ENCODE assay signal across 8 mouse cellular contexts in the genomic region with DNA sequence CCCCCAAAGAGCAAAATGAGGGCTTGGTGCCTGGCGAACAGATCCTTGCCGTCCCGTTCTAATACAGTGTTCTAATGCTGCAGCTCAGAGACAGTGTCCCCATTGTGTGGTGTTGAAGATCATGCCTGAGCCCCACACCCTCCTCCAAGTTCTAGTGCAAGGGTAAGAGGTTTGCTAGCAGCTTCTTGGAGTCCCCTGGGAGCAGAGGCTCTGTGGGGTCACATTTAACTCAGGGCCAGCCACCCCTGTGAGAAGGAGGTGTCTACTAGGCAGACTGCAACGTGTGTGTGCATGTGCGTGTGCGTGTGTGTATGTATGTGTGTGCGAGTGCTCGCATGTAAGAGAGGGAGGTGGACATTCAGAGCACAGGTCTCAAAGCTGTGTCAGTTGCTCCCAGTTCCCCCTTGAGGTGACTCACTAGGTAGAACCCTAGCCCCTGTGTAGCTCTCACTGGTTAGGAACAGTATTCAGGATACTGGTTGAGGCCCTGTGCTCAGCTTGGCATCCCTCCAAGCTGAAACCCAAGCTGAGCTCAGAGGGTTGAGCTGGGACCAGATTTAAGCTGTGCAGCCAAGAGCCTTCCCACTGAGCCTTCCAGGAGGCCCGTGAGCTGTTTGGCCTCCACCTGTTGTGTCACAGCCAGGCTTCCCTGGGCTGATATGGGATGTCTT. TPM values are rescaled to one million over a fixed set of nuclear protein-coding genes. Genes with fewer than 3 reads are reported as not detected.
A peak's percentile ranks its signal among the peaks of the same experiment; 100 is the strongest.
DNase-seq lines count a peak whose midpoint lies in the region; ATAC-seq lines count a peak whose summit lies in the region.

No protein-coding gene starts in this region.

- peak; percentile 56 to 70 for DNase-seq in cerebellum, adult 18-20 months
- no peak for DNase-seq in cerebellum, adult 8-10 months
- peak; percentile 76 for DNase-seq in 3T3-L1 (ENCODE audit: low read depth, low spot score)
- no peak for DNase-seq in forebrain, embryonic 11.5 days (ENCODE audit: low spot score)
- DNase-seq in limb, embryonic 11.5 days (ENCODE audit: low spot score), result no peak
- DNase-seq in spleen, postnatal 4 days (ENCODE audit: low spot score in 2 of 2), result no peak
- DNase-seq in T-cell, adult 2 months (ENCODE audit: low spot score), result no peak

- no peaks in the 10 kb centered on the region for H3K36me3 ChIP-seq in forebrain, embryonic 11.5 days (ENCODE audit: control insufficient read depth, insufficient read depth, low read length)
- H3K36me3 ChIP-seq in limb, embryonic 11.5 days (ENCODE audit: control insufficient read depth, insufficient read depth, low read length), result no peaks in the 10 kb centered on the region; the same call in 1 of the 2 replicates
- 0 out of 2 replicates have a peak, but pooled peaks cover 4% of the 10 kb centered on the region for H3K36me3 ChIP-seq in stomach, embryonic 14.5 days (ENCODE audit: control insufficient read depth, insufficient read depth, low read length)

- no peaks in the 10 kb centered on the region for H3K9me3 ChIP-seq in forebrain, embryonic 11.5 days (ENCODE audit: control insufficient read depth, low read length)
- no peaks in the 10 kb centered on the region for H3K9me3 ChIP-seq in limb, embryonic 11.5 days (ENCODE audit: control insufficient read depth, low read length)
- no peaks in the 10 kb centered on the region for H3K9me3 ChIP-seq in stomach, embryonic 14.5 days (ENCODE audit: control insufficient read depth, low read depth, low read length)

- H3K27me3 ChIP-seq in forebrain, embryonic 11.5 days (ENCODE audit: control insufficient read depth, insufficient read depth, low read length), result no peaks in the 10 kb centered on the region
- no peaks in the 10 kb centered on the region for H3K27me3 ChIP-seq in limb, embryonic 11.5 days (ENCODE audit: control insufficient read depth, insufficient read depth, low read length)
- no peaks in the 10 kb centered on the region for H3K27me3 ChIP-seq in stomach, embryonic 14.5 days (ENCODE audit: control insufficient read depth, insufficient read depth, low read length)

- no peak for ATAC-seq in forebrain, embryonic 11.5 days (replicated peaks; ENCODE audit: low FRiP score)
- ATAC-seq in limb, embryonic 11.5 days (ENCODE audit: insufficient number of reproducible peaks, low FRiP score, low TSS enrichment, low read depth), result no peak
- no peak for ATAC-seq in stomach, embryonic 14.5 days (ENCODE audit: insufficient number of reproducible peaks, insufficient read depth, low FRiP score, low read depth)

- peaks cover 14% of the 10 kb centered on the region; the same call in 1 of the 2 replicates for H3K4me1 ChIP-seq in forebrain, embryonic 11.5 days (replicated peaks; ENCODE audit: control insufficient read depth, insufficient read depth, low read length)
- H3K4me1 ChIP-seq in limb, embryonic 11.5 days (ENCODE audit: control insufficient read depth, insufficient read depth, low read length), result peaks cover 28% of the 10 kb centered on the region
- H3K4me1 ChIP-seq in stomach, embryonic 14.5 days (ENCODE audit: control insufficient read depth, insufficient read depth, low read length), result peaks cover 33% of the 10 kb centered on the region

- H3K4me3 ChIP-seq in forebrain, embryonic 11.5 days (ENCODE audit: low read depth, low read length), result peak overlapping the region; percentile 90
- H3K4me3 ChIP-seq in limb, embryonic 11.5 days (ENCODE audit: low read depth, low read length), result peak overlapping the region; percentile 94
- peak overlapping the region; percentile 90 for H3K4me3 ChIP-seq in stomach, embryonic 14.5 days (ENCODE audit: low read depth, low read length)

- 65% methylated on average over 9 of the region's 9 CpGs for WGBS in forebrain, embryonic 11.5 days
- 66% methylated on average over 9 of the region's 9 CpGs for WGBS in limb, embryonic 11.5 days
- WGBS in stomach, embryonic 14.5 days, result 49% methylated on average over 9 of the region's 9 CpGs

- H3K9ac ChIP-seq in forebrain, embryonic 11.5 days (ENCODE audit: low read length), result peak overlapping the region; percentile 95
- H3K9ac ChIP-seq in limb, embryonic 11.5 days (ENCODE audit: low read length), result peak overlapping the region; percentile 93
- H3K9ac ChIP-seq in stomach, embryonic 14.5 days (replicated peaks; ENCODE audit: low read depth, low read length), result peak overlapping the region; percentile 95

- 0 out of 2 replicates have a peak overlapping the region, but pooled peaks have one; percentile 12 for H3K27ac ChIP-seq in forebrain, embryonic 11.5 days (ENCODE audit: low read depth, low read length)
- no peak overlapping the region for H3K27ac ChIP-seq in limb, embryonic 11.5 days (replicated peaks; ENCODE audit: low read depth, low read length)
- peak overlapping the region; percentile 96 for H3K27ac ChIP-seq in stomach, embryonic 14.5 days (ENCODE audit: low read length)

- peak overlapping the region; percentile 92 for H3K4me2 ChIP-seq in forebrain, embryonic 11.5 days (ENCODE audit: low read depth, low read length, severe bottlenecking)
- H3K4me2 ChIP-seq in limb, embryonic 11.5 days (ENCODE audit: low read depth, severe bottlenecking), result peak overlapping the region; percentile 75
- peak overlapping the region; percentile 84 for H3K4me2 ChIP-seq in stomach, embryonic 14.5 days (replicated peaks; ENCODE audit: low read depth, low read length)

RNA-seq across cellular contexts. Expression of a gene that starts 1.4 kb away (rescaled TPM):
- 61.1 and 63.3 TPM in 2 replicates for polyA plus RNA-seq in forebrain, embryonic 11.5 days (2014; fragmentation: Nextera tagmentation; extraction: Ambion mirVana)
- 37.4 and 47.1 TPM in 2 replicates for polyA plus RNA-seq in limb, embryonic 11.5 days (2014; fragmentation: Nextera tagmentation; extraction: Ambion mirVana)
- 24.0 and 24.1 TPM in 2 replicates for polyA plus RNA-seq in stomach, embryonic 14.5 days (2014; fragmentation: Nextera tagmentation; extraction: Ambion mirVana)

RNA-seq across cellular contexts. Expression of a gene that starts 22.4 kb away (rescaled TPM):
- polyA plus RNA-seq in forebrain, embryonic 11.5 days (2014; fragmentation: Nextera tagmentation; extraction: Ambion mirVana), result 0.05 and 0.19 TPM in 2 replicates
- polyA plus RNA-seq in limb, embryonic 11.5 days (2014; fragmentation: Nextera tagmentation; extraction: Ambion mirVana), result not detected in 2 replicates
- polyA plus RNA-seq in stomach, embryonic 14.5 days (2014; fragmentation: Nextera tagmentation; extraction: Ambion mirVana), result 0.58 and 1.1 TPM in 2 replicates

RNA-seq across cellular contexts. Expression of a gene that starts 35.2 kb away (rescaled TPM):
- 38.2 and 40.2 TPM in 2 replicates for polyA plus RNA-seq in forebrain, embryonic 11.5 days (2014; fragmentation: Nextera tagmentation; extraction: Ambion mirVana)
- 31.0 and 31.6 TPM in 2 replicates for polyA plus RNA-seq in limb, embryonic 11.5 days (2014; fragmentation: Nextera tagmentation; extraction: Ambion mirVana)
- polyA plus RNA-seq in stomach, embryonic 14.5 days (2014; fragmentation: Nextera tagmentation; extraction: Ambion mirVana), result 25.6 and 27.6 TPM in 2 replicates

RNA-seq across cellular contexts. Expression of a gene that starts 44.0 kb away (rescaled TPM):
- 0.96 and 1.8 TPM in 2 replicates for polyA plus RNA-seq in forebrain, embryonic 11.5 days (2014; fragmentation: Nextera tagmentation; extraction: Ambion mirVana)
- polyA plus RNA-seq in limb, embryonic 11.5 days (2014; fragmentation: Nextera tagmentation; extraction: Ambion mirVana), result 1.0 and 1.1 TPM in 2 replicates
- 0.51 and 0.88 TPM in 2 replicates for polyA plus RNA-seq in stomach, embryonic 14.5 days (2014; fragmentation: Nextera tagmentation; extraction: Ambion mirVana)

Comparison
In these comparisons a context has a peak if more than half of its experiments do, and no peak if none do; other contexts are left out.
1. DNase-seq: peak in cerebellum, adult 18-20 months (2 of 2) and 3T3-L1 (single experiment); none in cerebellum, adult 8-10 months (single experiment), forebrain, embryonic 11.5 days (single experiment), limb, embryonic 11.5 days (single experiment), spleen, postnatal 4 days (0 of 2) and T-cell, adult 2 months (single experiment).
2. Peak in every context shown above with its lines, with median percentiles within 50 percentile points of each other: H3K4me2 ChIP-seq, H3K4me3 ChIP-seq and H3K9ac ChIP-seq.